32 mouse cellular contexts compared by ENCODE assay signal in genomic region chr13:96990045-96990444, GRCm38 (mm10). TPM values are rescaled to one million over a fixed set of nuclear protein-coding genes. Genes with fewer than 3 reads are reported as not detected.
DNase-seq lines count a peak whose midpoint lies in the region; ATAC-seq and TF ChIP-seq lines count a peak whose summit lies in the region.
"Had no signal": no experiment of that assay in that cellular context is flagged by ENCODE, and none has a peak within 500 bp of the region (broad histone marks: within the 10 kb centered on the region; RNA-seq: fewer than 3 reads in every experiment).

No protein-coding gene starts in this region.

- TF ChIP-seq POLR2A in cerebellum, adult 2 months (IDR thresholded peaks at IDR 0.05; ENCODE audit: borderline replicate concordance, insufficient read depth, low read length), result no peak

- intact Hi-C loops in heart, postnatal 14 days (cut with DNase I), result no loop called here

- H3K27ac ChIP-seq in cerebellum, adult 2 months (ENCODE audit: insufficient read depth, low read length), result no peak overlapping the region
- H3K27ac ChIP-seq: embryonic facial prominence, embryonic 12.5 days; embryonic facial prominence, embryonic 15.5 days; forebrain, embryonic 12.5 days; forebrain, embryonic 15.5 days; gastrocnemius, adult 2 months; hindbrain, embryonic 14.5 days; hindbrain, postnatal 0 days had no signal

- H3K4me3 ChIP-seq in cerebellum, adult 2 months (replicated peaks; ENCODE audit: insufficient read depth, low read depth, low read length), result no peak overlapping the region
- H3K4me3 ChIP-seq: embryonic facial prominence, embryonic 12.5 days; embryonic facial prominence, embryonic 15.5 days; forebrain, embryonic 12.5 days; forebrain, embryonic 15.5 days; gastrocnemius, adult 2 months had no signal

- no peak for TF ChIP-seq CTCF in cerebellum, adult 2 months (IDR thresholded peaks at IDR 0.05; ENCODE audit: borderline replicate concordance, insufficient read depth, low read depth, low read length)

- ATAC-seq in hematopoietic stem cell, adult 5-6 weeks (replicated peaks in 1 of 2; ENCODE audit: insufficient read depth in 1 of 2, low FRiP score in 2 of 2, low TSS enrichment in 1 of 2, low read depth in 1 of 2, poor library complexity in 2 of 2, severe bottlenecking in 2 of 2), result peak; percentile 51 to 59; a peak in 3 of 4 replicates
- ATAC-seq in frontal cortex, adult (ENCODE audit: low TSS enrichment), result no peak
- ATAC-seq: activated CD4-positive, CD25-positive, alpha-beta regulatory T cell, adult 4 months; forebrain, embryonic 15.5 days; hindbrain, postnatal 0 days; inflammation-experienced regulatory T-cells, adult 6 months had no signal

- H3K27me3 ChIP-seq in cerebellum, adult 2 months (ENCODE audit: control insufficient read depth, insufficient read depth, low read length), result no peaks in the 10 kb centered on the region
- H3K27me3 ChIP-seq: CH12.LX; embryonic facial prominence, embryonic 12.5 days; embryonic facial prominence, embryonic 15.5 days; forebrain, embryonic 12.5 days; forebrain, embryonic 15.5 days had no signal

- H3K4me1 ChIP-seq in cerebellum, adult 2 months (ENCODE audit: control insufficient read depth, insufficient read depth, low read length), result no peaks in the 10 kb centered on the region
- H3K4me1 ChIP-seq: embryonic facial prominence, embryonic 12.5 days; embryonic facial prominence, embryonic 15.5 days; forebrain, embryonic 12.5 days; forebrain, embryonic 15.5 days had no signal

- WGBS in cerebellum, adult 2 months, result 92% methylated on average over 3 of the region's 3 CpGs

- peak; percentile 65 for DNase-seq in heart, adult 11 months
- DNase-seq in heart, postnatal 14 days, result no peak
- peak; percentile 96 for DNase-seq in MEL-GATA-1-ER (ENCODE audit: extremely low read depth, low read depth)
- no peak for DNase-seq in cerebellum, adult 2 months
- DNase-seq: adrenal gland, postnatal 25 days; B cell, adult 2 months; cerebellum, adult 11-12 months; cerebellum, adult 9-10 months; cerebellum, postnatal 14 days; gastrocnemius, adult 2 months; gastrocnemius, postnatal 25 days; heart, postnatal 36 days; kidney, adult 11 months had no signal

RNA-seq across cellular contexts. Expression of gene 1700029F12Rik, which starts 44.1 kb away (rescaled TPM):
- not detected for total RNA-seq in heart, postnatal 14 days (2021)
- total RNA-seq in hematopoietic stem cell, adult 5-6 weeks (2017), result not detected in 2 replicates
- not detected in 2 replicates for polyA plus RNA-seq in cerebellum, adult 2 months (2012; rRNA removed)
- total RNA-seq: adrenal gland, adult 8-10 months; adrenal gland, postnatal 25 days; CH12.LX; G1E; gastrocnemius, adult 2 months; gastrocnemius, postnatal 25 days; heart, adult 8-10 months; heart, postnatal 36 days; hindbrain, postnatal 0 days had no signal
- polyA plus RNA-seq: activated CD4-positive, CD25-positive, alpha-beta regulatory T cell, adult 4 months; brain, embryonic 14.5 days; embryonic facial prominence, embryonic 12.5 days; embryonic facial prominence, embryonic 15.5 days; forebrain, embryonic 12.5 days; forebrain, embryonic 15.5 days; G1E; heart, embryonic 11.5 days; heart, embryonic 14.5 days; heart, postnatal 0 days; hindbrain, embryonic 11.5 days; hindbrain, embryonic 14.5 days; hindbrain, postnatal 0 days; inflammation-experienced regulatory T-cells, adult 6 months had no signal

Comparison
In these comparisons a context has a peak if more than half of its experiments do, and no peak if none do; other contexts are left out.
1. DNase-seq: peak in heart, adult 11 months (single experiment) and MEL-GATA-1-ER (single experiment); none in heart, postnatal 14 days (0 of 2) and cerebellum, adult 2 months (0 of 2).